Mouse (Mus musculus): ENCODE measurements around the gene Fam189a1.

- no peak for TF ChIP-seq CTCF (IDR thresholded peaks at IDR 0.05; ENCODE audit: borderline replicate concordance, insufficient read depth, low read depth, low read length)
- no peak for TF ChIP-seq POLR2A (IDR thresholded peaks at IDR 0.05; ENCODE audit: borderline replicate concordance, insufficient read depth, low read length)
Observed at GRCm38 (mm10) chr7:64989406-64989805, 167.0 kb downstream of the Fam189a1 start.
